ENCODE assay signal across 28 mouse cellular contexts in the genomic region with DNA sequence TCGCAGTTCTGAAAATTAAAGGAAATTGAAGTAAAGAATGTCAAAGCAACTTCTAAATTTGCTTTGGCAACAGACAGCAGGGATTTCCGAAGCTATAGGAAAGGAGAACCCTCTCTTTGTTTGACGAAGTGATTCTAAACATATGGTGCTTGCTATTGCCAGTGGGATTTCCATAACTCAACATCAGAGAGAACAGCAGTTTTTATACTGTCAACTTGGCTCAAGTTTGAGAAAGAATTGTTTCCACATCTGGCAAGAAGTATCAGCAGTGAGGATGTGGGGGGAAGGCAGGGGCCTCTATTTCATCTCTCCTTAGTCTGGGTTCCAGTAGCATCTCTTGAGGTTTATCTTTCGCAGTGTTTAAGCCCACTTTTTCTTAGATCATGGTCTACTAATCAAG.
DNase-seq lines count a peak whose midpoint lies in the region; ATAC-seq and TF ChIP-seq lines count a peak whose summit lies in the region.
"Had no signal": no experiment of that assay in that cellular context is flagged by ENCODE, and none has a peak within 500 bp of the region (broad histone marks: within the 10 kb centered on the region; RNA-seq: fewer than 3 reads in every experiment).

No protein-coding gene starts in this region.

- WGBS in limb, embryonic 13.5 days = 46% methylated on average over 4 of the region's 4 CpGs
- WGBS in limb, embryonic 10.5 days = 79% methylated on average over 4 of the region's 4 CpGs
- WGBS in limb, embryonic 14.5 days = 33% methylated on average over 4 of the region's 4 CpGs

- ATAC-seq in limb, embryonic 13.5 days (ENCODE audit: low FRiP score, low read depth) = peak; percentile 77
- peak; percentile 86 for ATAC-seq in limb, embryonic 14.5 days (ENCODE audit: low FRiP score, low read depth)
- ATAC-seq: inflammation-experienced regulatory T-cells, adult 6 months; midbrain, embryonic 16.5 days had no signal

- H3K9me3 ChIP-seq in limb, embryonic 13.5 days = no peaks in the 10 kb centered on the region
- no peaks in the 10 kb centered on the region for H3K9me3 ChIP-seq in limb, embryonic 10.5 days (replicated peaks)
- H3K9me3 ChIP-seq in limb, embryonic 14.5 days (ENCODE audit: control insufficient read depth, low read length) = no peaks in the 10 kb centered on the region
- H3K9me3 ChIP-seq: hindbrain, embryonic 13.5 days; limb, embryonic 15.5 days had no signal

- H3K4me1 ChIP-seq in limb, embryonic 13.5 days = no peaks in the 10 kb centered on the region; the same call in 1 of the 2 replicates
- no peaks in the 10 kb centered on the region for H3K4me1 ChIP-seq in limb, embryonic 10.5 days
- peaks cover 4% of the 10 kb centered on the region; the same call in 1 of the 2 replicates for H3K4me1 ChIP-seq in limb, embryonic 14.5 days (ENCODE audit: control insufficient read depth, insufficient read depth, low read length)
- H3K4me1 ChIP-seq: limb, embryonic 15.5 days had no signal

- TF ChIP-seq POLR2A in limb, embryonic 14.5 days (IDR thresholded peaks at IDR 0.05; ENCODE audit: borderline replicate concordance, extremely low read depth, insufficient read depth, insufficient read length) = no peak

- no peak overlapping the region for H3K4me3 ChIP-seq in limb, embryonic 13.5 days
- H3K4me3 ChIP-seq in limb, embryonic 10.5 days = no peak overlapping the region
- H3K4me3 ChIP-seq in limb, embryonic 14.5 days (replicated peaks; ENCODE audit: low read length) = no peak overlapping the region
- H3K4me3 ChIP-seq: hindbrain, embryonic 13.5 days; layer of hippocampus, adult 2 months; limb, embryonic 15.5 days; myocyte; neural tube, embryonic 13.5 days had no signal

- no peaks in the 10 kb centered on the region for H3K36me3 ChIP-seq in limb, embryonic 13.5 days
- H3K36me3 ChIP-seq in limb, embryonic 10.5 days = no peaks in the 10 kb centered on the region
- H3K36me3 ChIP-seq in limb, embryonic 14.5 days (ENCODE audit: control insufficient read depth, insufficient read depth, low read length) = no peaks in the 10 kb centered on the region
- H3K36me3 ChIP-seq: hindbrain, embryonic 13.5 days; limb, embryonic 15.5 days; neural tube, embryonic 13.5 days had no signal

- no peak overlapping the region for H3K9ac ChIP-seq in limb, embryonic 13.5 days
- H3K9ac ChIP-seq in limb, embryonic 14.5 days (ENCODE audit: low read depth, low read length, severe bottlenecking) = no peak overlapping the region
- H3K9ac ChIP-seq: hindbrain, embryonic 13.5 days; limb, embryonic 15.5 days; liver, embryonic 14.5 days; neural tube, embryonic 13.5 days had no signal

- no peak overlapping the region for H3K4me2 ChIP-seq in limb, embryonic 13.5 days (replicated peaks)
- H3K4me2 ChIP-seq in limb, embryonic 14.5 days (replicated peaks; ENCODE audit: low read depth, low read length, severe bottlenecking) = no peak overlapping the region
- H3K4me2 ChIP-seq: hindbrain, embryonic 13.5 days; limb, embryonic 15.5 days; neural tube, embryonic 13.5 days had no signal

- no peaks in the 10 kb centered on the region for H3K27me3 ChIP-seq in limb, embryonic 13.5 days
- H3K27me3 ChIP-seq in limb, embryonic 10.5 days (ENCODE audit: low read depth, poor library complexity, severe bottlenecking) = no peaks in the 10 kb centered on the region
- no peaks in the 10 kb centered on the region for H3K27me3 ChIP-seq in limb, embryonic 14.5 days (ENCODE audit: control insufficient read depth, insufficient read depth, low read length)
- H3K27me3 ChIP-seq: hindbrain, embryonic 13.5 days; limb, embryonic 15.5 days; neural tube, embryonic 13.5 days had no signal

- DNase-seq in embryo, embryonic 11 days = peak; percentile 18
- DNase-seq in embryo, embryonic 9.5 days (ENCODE audit: extremely low spot score) = no peak
- DNase-seq in limb, embryonic 10.5 days (ENCODE audit: low spot score) = no peak
- peak; percentile 57 for DNase-seq in NIH3T3 (ENCODE audit: low read depth)
- peak; percentile 80 for DNase-seq in limb, embryonic 14.5 days (ENCODE audit: low spot score)
- DNase-seq in thymus, postnatal 10 days (ENCODE audit: low spot score in 2 of 2) = no peak
- DNase-seq in yolk sac, embryonic 10.5 days (ENCODE audit: low spot score) = no peak
- DNase-seq: adrenal gland, postnatal 25 days; cerebellum, adult 11 months; cerebellum, postnatal 10 days; gastrocnemius, postnatal 36 days; heart, postnatal 36 days; kidney, adult 9 months; kidney, postnatal 25 days; layer of hippocampus, postnatal 36 days; lung, postnatal 4 days; retina, postnatal 1 day; right cerebral cortex, postnatal 25 days; spleen, adult 18-20 months had no signal

- no peak overlapping the region for H3K27ac ChIP-seq in limb, embryonic 13.5 days
- no peak overlapping the region for H3K27ac ChIP-seq in limb, embryonic 10.5 days
- no peak overlapping the region for H3K27ac ChIP-seq in limb, embryonic 14.5 days (replicated peaks; ENCODE audit: low read depth, low read length)
- H3K27ac ChIP-seq: hindbrain, embryonic 13.5 days; layer of hippocampus, adult 2 months; limb, embryonic 15.5 days; liver, embryonic 14.5 days; neural tube, embryonic 13.5 days had no signal

Comparison
In these comparisons a context has a peak if more than half of its experiments do, and no peak if none do; other contexts are left out.
1. DNase-seq: peak in embryo, embryonic 11 days (single experiment), NIH3T3 (single experiment) and limb, embryonic 14.5 days (single experiment); none in embryo, embryonic 9.5 days (single experiment), limb, embryonic 10.5 days (single experiment), thymus, postnatal 10 days (0 of 2) and yolk sac, embryonic 10.5 days (single experiment).